Mouse (Mus musculus): ENCODE measurements at regions not wholly inside any gene's neighbourhood (a gene's known extent, or its start where the extent isn't known, plus 50 kb on each side); places are given as distances from the start of the nearest gene placed in this dataset.
"Not testable (repeated sequence)": the region's sequence is repeated elsewhere in the genome, so short reads cannot be mapped to it uniquely, and the experiment has no call there.

- ATAC-seq (ENCODE audit: borderline replicate concordance, extremely low read depth, low FRiP score, low TSS enrichment): no peak
- Histone ChIP-seq H3K27ac (no peak overlapping the region), H3K4me1 (no peaks in the 10 kb centered on the region)
Measured at GRCm38 (mm10) chr11:29628476-29628875, 64.3 kb upstream of the Rtn4 start.

GRCm38 (mm10) chr11:29632486-29632885, 60.3 kb upstream of the Rtn4 start:
- Histone ChIP-seq H3K4me2 (no peak overlapping the region), H3K27ac (no peak overlapping the region), H3K4me3 (no peak overlapping the region), H3K27me3 (no peaks in the 10 kb centered on the region), H3K9me3 (no peaks in the 10 kb centered on the region), H3K36me3 (no peaks in the 10 kb centered on the region), H3K9ac (no peak overlapping the region), H3K4me1 (no peaks in the 10 kb centered on the region; the same call in 1 of the 2 replicates)
- ATAC-seq (ENCODE audit: borderline replicate concordance, extremely low read depth, low FRiP score, low TSS enrichment): no peak
- WGBS: 37% methylated on average over 1 of the region's 1 CpGs

More at GRCm38 (mm10) chr11:29628476-29628875, 64.3 kb upstream of the Rtn4 start:
- no peak overlapping the region for H3K4me3 ChIP-seq
- no peak overlapping the region for H3K4me2 ChIP-seq
- no peak overlapping the region for H3K9ac ChIP-seq
- no peaks in the 10 kb centered on the region for H3K9me3 ChIP-seq
- H3K27me3 ChIP-seq: no peaks in the 10 kb centered on the region
- 61% methylated on average over 2 of the region's 2 CpGs for WGBS
- H3K36me3 ChIP-seq: no peaks in the 10 kb centered on the region

DNA sequence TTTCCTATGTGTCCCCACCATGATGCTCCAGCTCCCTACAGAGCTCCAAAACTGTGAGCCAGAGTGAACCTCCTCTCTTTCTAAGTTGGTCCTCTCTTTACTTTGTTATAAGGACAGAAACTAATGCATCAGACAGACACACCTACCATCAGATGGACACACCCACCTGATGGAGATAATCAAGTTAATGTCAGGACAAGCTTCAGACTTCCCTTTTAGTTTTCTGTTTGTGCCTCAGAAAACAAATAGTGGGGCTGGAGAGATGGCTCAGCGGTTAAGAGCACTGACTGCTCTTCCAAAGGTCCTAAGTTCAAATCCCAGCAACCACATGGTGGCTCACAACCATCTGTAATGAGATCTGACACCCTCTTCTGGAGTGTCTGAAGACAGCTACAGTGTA, 59.5 kb upstream of the Rtn4 start:
- not testable (repeated sequence) for H3K4me1 ChIP-seq; H3K4me2 ChIP-seq; H3K27ac ChIP-seq; H3K27me3 ChIP-seq; H3K9ac ChIP-seq; H3K36me3 ChIP-seq; H3K4me3 ChIP-seq; H3K9me3 ChIP-seq; ATAC-seq (ENCODE audit: borderline replicate concordance, extremely low read depth, low FRiP score, low TSS enrichment)
- WGBS: 58% methylated on average over 1 of the region's 1 CpGs

- 51% methylated on average over 6 of the region's 6 CpGs for WGBS
- peak; percentile 57; the same call in 1 of the 2 replicates for ATAC-seq (ENCODE audit: borderline replicate concordance, extremely low read depth, low FRiP score, low TSS enrichment)
- H3K4me2 ChIP-seq: no peak overlapping the region
- H3K27me3 ChIP-seq: no peaks in the 10 kb centered on the region
- no peaks in the 10 kb centered on the region; the same call in none of the 2 replicates for H3K4me1 ChIP-seq
- H3K27ac ChIP-seq: no peak overlapping the region
- H3K4me3 ChIP-seq: no peak overlapping the region
- H3K36me3 ChIP-seq: no peaks in the 10 kb centered on the region
- H3K9me3 ChIP-seq: no peaks in the 10 kb centered on the region
- no peak overlapping the region for H3K9ac ChIP-seq
Measured at GRCm38 (mm10) chr11:29636759-29637200, 56.0 kb upstream of the Rtn4 start.

GRCm38 (mm10) chr11:29638093-29638669, 54.6 kb upstream of the Rtn4 start:
- no peaks in the 10 kb centered on the region for H3K27me3 ChIP-seq
- H3K9ac ChIP-seq: no peak overlapping the region
- H3K4me2 ChIP-seq: no peak overlapping the region
- ATAC-seq (ENCODE audit: borderline replicate concordance, extremely low read depth, low FRiP score, low TSS enrichment): no peak
- WGBS: 72% methylated on average over 8 of the region's 8 CpGs
- H3K9me3 ChIP-seq: no peaks in the 10 kb centered on the region
- no peak overlapping the region for H3K4me3 ChIP-seq
- H3K4me1 ChIP-seq: no peaks in the 10 kb centered on the region; the same call in none of the 2 replicates
- no peak overlapping the region for H3K27ac ChIP-seq
- no peaks in the 10 kb centered on the region for H3K36me3 ChIP-seq

DNA sequence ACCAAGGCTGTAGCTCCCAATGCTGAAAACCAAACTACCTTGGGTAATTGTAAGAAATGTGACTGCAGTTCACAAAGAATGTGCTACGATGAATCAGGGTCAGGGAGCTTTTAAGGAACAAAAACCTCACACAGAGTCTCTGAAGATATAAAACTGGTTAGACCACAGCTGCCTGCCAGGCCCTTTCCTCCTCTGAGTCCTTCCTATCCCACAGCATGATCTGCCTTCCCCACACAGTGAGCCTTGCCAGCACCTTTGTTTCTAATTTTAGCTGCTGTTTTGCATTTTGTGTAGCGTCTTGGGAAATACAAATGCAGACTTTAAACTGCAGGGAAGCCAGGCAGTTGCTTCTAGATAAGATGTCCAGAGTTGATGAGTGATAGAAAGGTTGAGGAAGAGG, 53.9 kb upstream of the Rtn4 start:
- Histone ChIP-seq H3K4me3 (no peak overlapping the region), H3K27me3 (no peaks in the 10 kb centered on the region), H3K36me3 (no peaks in the 10 kb centered on the region), H3K4me2 (no peak overlapping the region), H3K9me3 (no peaks in the 10 kb centered on the region), H3K9ac (no peak overlapping the region), H3K4me1 (no peaks in the 10 kb centered on the region; the same call in none of the 2 replicates), H3K27ac (no peak overlapping the region)
- 18% methylated on average over 2 of the region's 2 CpGs for WGBS
- no peak for ATAC-seq (ENCODE audit: borderline replicate concordance, extremely low read depth, low FRiP score, low TSS enrichment)
